Mouse (Mus musculus): ENCODE results near the gene Pimreg.
A peak's percentile ranks its signal among the peaks of the same experiment; 100 is the strongest.

The Pimreg gene

DNA sequence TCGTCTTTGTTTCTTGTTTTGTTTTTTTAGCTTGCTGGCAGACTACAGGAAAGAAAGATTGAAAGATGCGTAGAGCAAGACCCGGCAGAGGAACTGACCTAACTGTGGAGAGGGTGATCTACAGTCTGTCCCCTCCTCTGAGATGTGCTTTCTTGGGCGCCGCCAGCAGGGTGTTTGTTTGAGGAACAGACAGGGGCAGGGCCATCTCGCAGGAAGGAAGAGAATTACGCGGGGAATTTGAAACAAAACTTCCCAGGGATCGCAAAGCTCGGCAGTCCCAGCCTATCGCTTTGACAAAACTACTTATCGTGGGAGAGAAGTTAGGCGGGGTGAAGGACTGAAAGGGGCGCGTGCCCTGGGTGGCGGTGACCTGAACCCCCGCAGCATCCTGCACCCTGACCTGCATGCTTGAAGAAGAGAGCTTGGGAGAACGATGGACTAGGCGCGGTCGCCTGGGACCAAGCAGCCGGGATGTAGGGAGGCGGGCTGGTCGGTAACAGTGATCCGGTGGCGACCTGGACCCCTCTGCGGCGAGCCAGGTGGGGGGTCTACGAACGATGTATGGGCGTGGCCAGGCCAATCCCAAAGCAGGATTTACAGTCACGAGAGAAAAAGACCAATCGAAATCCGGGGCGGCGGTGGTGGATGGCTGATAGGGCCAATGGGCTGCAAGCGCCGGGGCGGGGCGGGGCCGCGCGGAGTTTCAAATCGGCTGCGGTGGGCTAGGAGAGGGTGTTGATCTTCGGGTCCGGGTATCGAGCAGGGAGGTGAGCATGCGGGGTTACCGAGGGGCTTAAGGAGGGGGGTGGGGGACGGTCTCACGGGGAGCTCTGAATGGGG is at the start of gene Pimreg:
Gene Pimreg (plus strand): TSS at position 265 of the 840 bp plus-strand sequence.
- peak; percentile 92 for DNase-seq

- DNase-seq = no peak
These were observed 49.4 kb upstream of the Pimreg start for GRCm38 (mm10) chr11:71992438-71992837.

GRCm38 (mm10) chr11:71995968-71996511 is 45.8 kb upstream of the Pimreg start:
- peak; percentile 71 for DNase-seq

DNA sequence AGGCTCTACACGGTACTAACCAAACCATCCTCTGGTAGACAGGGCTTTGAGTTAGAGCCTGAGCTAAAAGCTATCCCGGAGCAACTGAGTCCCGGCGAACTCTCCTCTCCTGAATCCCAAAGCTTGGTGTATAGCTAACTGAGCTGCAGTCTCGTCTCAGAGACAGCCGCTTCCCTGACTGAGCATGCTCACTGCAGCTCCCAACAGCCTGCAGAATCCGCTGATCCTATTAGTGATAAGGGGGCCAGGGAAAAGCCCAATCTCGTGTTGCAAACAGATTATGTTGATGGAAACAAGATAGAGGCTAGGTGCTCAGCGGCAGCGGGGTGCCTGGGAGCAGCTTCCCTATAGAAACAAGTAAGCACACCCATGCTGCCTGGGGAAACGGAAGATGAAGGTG is 45.0 kb upstream of the Pimreg start:
- DNase-seq = no peak

- no peak for DNase-seq
These were observed 41.6 kb upstream of the Pimreg start for GRCm38 (mm10) chr11:72000194-72000593.

GRCm38 (mm10) chr11:72002138-72002853 is 39.5 kb upstream of the Pimreg start:
- DNase-seq = peak; percentile 34

DNA sequence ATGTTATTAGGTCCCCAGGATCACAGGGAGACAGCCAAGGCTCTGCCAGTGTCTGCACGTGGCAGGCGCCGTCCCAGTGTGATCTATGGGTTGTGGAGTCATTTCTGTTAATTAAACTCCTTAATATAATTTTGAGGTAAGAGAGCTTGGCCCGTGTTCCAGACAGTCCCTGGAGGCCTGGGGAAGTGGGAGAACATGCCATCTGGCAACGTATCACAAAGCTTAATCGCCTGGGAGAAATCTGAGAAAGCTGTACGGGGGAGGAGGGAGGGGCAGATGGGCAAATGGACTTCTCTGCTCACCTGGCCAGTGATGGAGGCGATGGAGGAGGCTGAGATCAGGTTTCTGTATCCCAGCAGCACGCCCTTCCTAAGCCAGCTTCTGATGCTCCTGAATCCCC is 38.7 kb upstream of the Pimreg start:
- DNase-seq = no peak

GRCm38 (mm10) chr11:72005547-72005946 is 36.3 kb upstream of the Pimreg start:
- DNase-seq = no peak

DNA sequence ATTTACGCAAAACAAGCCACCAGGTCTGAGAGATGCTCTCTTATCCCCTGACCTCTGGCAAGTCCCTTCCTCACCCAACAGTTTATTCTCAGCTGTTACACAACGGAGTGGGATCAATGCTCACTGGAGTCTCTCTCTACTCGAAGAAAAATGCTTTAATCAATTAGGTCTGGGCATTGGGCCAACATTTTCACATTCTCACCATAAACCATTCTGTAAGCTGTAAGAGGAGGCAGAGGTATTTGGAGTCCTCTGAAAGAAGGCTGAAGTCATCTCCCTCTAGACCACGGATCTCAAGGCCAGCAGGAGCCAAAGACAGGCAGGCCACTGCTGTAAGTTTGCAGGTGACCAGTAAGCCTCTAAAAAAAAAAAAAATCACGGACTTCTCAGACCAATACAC is 31.5 kb upstream of the Pimreg start:
- no peak for DNase-seq

GRCm38 (mm10) chr11:72010940-72011722 is 30.7 kb upstream of the Pimreg start:
- DNase-seq = no peak

GRCm38 (mm10) chr11:72011955-72012354 is 29.9 kb upstream of the Pimreg start:
- DNase-seq = no peak

DNA sequence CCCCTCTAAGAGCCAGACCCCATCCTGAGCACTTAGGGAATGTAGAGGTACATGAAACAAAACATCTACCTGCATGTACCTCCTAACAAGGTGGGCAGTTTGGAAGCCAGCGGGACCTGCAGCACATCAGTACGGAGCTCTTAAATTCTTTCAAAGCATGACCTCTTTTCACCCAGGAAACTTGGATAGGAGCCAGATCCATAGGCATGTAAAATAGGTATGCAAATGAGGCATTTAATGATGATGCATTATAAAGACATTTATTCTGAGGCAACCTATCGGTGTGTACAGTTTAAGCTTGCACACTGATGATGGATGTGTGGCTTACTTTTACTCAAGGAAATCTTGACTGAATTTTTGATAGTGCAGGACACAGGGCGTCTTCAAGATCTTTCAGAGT is 27.2 kb upstream of the Pimreg start:
- no peak for DNase-seq

DNA sequence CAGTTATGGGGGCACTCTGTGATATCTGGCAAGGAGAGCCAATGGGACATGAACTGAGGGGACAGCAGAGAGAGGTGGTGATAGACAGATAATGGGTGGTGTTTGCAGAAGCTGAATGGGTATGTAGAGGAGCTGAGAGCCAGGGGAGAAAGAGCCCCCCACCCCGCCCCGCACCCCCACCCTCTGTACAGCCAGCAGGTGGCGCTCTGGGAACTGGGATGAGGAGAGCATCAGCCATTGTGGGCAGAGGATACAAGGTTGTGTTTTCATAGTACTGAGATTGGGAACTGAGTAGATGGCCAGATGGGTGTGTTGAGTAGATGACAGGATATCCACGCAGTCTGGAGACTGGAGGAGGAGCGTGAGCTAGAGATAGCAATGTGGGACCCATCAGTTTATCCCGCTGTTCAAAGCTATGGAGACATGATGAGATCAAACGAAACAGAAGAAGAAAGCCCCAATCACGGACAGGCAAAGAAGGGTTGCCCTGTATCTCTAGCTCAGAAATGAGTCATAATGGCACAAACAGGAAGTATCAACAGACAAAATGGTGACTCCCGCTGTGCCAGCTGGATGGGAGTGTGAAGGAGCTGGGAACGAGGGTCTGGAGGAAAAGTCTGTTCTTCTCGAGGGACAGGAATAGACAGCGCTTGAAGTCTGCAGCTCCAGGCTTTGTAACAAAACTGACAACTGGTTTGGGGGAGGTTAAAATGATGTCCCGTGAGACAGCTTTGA is 25.1 kb upstream of the Pimreg start:
- DNase-seq = no peak

DNA sequence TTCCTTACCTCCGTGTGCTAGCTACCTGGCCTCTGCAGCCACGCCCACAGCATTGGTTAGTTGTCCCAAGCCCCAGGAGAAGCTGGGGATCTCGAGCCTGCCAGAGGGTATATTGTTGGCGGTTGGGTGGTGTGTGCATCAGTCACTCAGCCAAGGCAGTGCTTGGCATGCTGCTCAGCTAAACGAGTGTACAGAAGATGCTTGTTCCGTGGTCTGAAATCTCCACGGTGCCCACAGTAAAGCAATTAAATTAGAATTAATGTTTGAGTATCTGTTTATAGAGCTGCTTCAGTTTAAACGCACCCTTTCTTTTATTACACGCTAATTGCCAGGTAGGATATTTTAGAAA is 24.6 kb upstream of the Pimreg start:
- no peak for DNase-seq

- DNase-seq = no peak
These were observed 20.8 kb upstream of the Pimreg start for GRCm38 (mm10) chr11:72021015-72021414.

GRCm38 (mm10) chr11:72022827-72023226 is 19.0 kb upstream of the Pimreg start:
- no peak for DNase-seq

DNA sequence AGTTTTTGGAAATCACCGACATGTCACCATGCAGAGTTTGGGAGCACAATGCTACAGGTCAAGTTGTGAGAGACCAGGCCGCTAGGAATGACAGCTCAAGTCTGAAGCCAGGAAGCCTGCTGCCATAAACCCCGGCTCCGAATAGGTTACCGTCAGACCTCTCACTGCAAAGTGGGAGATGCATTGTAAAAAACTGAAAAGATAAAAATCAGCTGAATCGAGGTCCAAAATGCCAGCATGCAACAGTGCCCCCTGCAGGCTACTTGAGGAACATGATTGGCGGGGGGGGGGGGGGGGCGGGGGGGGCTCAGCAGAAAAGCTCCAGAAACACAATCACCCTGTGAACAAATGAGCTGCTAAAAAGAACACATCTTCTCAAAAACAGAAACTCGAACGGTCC is 18.3 kb upstream of the Pimreg start:
- peak; percentile 48 for DNase-seq

- peak; percentile 84 for DNase-seq
These were observed 17.5 kb upstream of the Pimreg start for GRCm38 (mm10) chr11:72024193-72024781.

DNA sequence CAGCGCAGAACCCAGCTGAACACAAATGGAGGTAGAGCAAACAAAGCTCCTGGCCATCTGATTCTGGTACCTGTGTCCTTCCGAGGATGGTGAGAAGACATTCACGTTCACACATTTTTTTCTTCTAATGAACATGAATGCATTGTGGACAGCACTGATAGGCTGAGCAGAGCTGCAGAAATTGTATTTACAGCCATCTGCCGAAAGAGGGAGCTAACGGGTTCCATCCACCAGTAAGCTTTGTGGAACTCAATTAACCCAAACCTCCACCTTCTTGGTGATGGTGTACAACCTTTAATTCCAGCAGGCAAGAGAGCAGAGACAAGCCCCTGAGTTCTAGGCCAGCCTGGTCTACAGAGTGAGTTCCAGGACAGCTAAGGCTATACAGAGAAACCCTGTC is 16.0 kb upstream of the Pimreg start:
- peak; percentile 30 for DNase-seq

- no peak for DNase-seq
These were observed 15.3 kb upstream of the Pimreg start for GRCm38 (mm10) chr11:72026516-72026915.

DNA sequence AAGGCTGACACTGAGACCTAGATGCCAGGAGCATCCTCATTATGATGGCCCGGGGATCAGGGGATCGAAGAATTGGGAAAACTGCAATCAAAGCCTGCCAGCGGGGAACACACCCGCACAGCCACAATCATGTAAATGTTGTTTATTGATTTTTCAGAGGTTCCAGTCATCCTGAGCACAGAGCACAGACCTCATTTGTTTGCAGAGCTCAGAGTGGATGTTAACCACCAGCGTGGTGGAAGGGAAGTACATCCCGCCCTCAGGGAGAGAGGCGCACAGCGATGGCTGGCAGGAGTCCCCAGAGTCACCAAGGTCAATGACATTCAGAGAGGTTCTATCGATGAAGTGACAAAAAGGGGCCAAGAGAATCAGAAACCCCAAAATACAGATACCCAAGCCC is 14.0 kb upstream of the Pimreg start:
- DNase-seq = no peak

GRCm38 (mm10) chr11:72029143-72029542 is 12.7 kb upstream of the Pimreg start:
- DNase-seq = peak; percentile 72

Measured in kidney, postnatal 10 days (tissue).